Mouse (Mus musculus) right cerebral cortex, postnatal 4 days (tissue): Measurements from ENCODE around the gene Zbtb11.
"Not testable (repeated sequence)": the region's sequence is repeated elsewhere in the genome, so short reads cannot be mapped to it uniquely, and the experiment has no call there.

ENCODE experiments used
- DNase-seq: peaks from one replicate; pipeline ENCODE4 v3.0.0-alpha.2; 2022

Zbtb11 gene

GRCm38 (mm10) chr16:55973431-55974255 is at the start of gene Zbtb11:
TSS of gene Zbtb11 (plus strand) at chr16:55973883.
- DNase-seq: peak; percentile 99

GRCm38 (mm10) chr16:55924010-55924409 is 49.7 kb upstream of the Zbtb11 start:
- no peak for DNase-seq

GRCm38 (mm10) chr16:55933681-55934343 is 39.9 kb upstream of the Zbtb11 start:
- peak; percentile 49 for DNase-seq

DNA sequence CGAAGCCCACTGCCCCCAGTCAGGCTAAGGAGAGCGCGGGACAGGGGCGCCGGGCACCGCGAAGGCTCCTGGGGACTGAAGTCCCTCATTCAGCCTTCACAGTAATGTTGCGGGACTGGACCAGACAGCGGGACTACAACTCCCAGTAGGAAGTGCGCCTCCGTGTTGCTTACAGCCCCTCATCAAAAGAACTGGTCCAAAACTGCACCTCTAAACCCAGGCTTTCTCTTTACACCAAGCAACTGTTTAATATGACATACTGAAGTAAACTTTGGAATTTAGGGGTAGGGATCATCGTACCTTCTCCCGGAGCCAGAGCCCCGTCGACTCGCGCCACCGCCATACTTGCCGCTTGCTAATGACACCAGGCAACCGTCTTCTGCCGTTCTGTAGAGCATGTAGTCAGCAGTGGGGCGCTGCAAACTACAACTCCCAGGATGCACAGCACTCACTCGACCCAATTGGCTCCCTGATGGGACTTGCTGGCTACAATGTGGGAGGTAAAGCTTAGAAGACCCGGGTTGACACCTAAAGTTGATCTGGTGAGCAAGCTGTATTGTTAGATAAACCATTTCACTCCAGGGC is 39.1 kb upstream of the Zbtb11 start, which contains the start of gene Cep97:
Gene Cep97, minus strand, starts transcription at position 403 of the 585 bp plus-strand sequence.
- peak; percentile 75 for DNase-seq

DNA sequence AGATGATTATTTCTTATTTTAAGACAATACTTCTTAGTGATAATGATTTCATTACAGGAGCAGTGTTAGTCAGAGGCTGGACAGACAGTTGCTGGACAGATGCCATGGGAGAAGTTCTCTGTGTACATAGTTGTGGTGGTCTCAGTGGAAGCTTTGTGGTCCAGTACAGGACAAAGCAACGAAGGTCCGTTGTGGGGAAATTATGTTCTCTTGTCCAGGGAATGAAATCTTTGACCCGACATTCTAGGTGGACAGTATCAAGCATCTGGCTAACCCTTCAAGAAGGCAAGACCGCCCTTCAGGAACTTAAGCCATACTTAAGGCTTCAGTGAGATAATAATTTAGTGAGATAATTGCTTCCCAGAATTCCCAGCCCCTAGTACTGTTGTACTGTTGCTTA is 34.9 kb upstream of the Zbtb11 start:
- DNase-seq: no peak

DNA sequence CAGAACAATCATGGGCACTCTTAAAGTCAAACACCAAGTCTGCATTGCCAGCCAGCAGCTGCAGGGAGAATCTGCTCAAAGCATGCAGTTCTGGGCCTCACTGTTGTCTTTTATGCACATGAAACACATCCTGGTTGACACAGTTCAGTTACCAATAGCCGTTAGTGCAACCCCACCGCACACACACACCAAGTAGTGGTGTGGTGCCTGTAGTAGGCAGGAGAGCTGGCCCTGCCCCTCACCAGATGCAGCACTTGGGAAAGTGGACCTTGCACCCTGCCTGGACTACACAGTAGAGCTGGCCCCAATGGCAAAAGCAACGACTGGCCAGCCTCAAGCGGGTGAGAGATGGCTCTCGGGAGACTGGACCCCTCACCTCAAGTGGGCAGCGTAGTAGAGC is 34.0 kb upstream of the Zbtb11 start:
- no peak for DNase-seq

GRCm38 (mm10) chr16:55940781-55941180 is 32.9 kb upstream of the Zbtb11 start:
- DNase-seq: no peak

DNA sequence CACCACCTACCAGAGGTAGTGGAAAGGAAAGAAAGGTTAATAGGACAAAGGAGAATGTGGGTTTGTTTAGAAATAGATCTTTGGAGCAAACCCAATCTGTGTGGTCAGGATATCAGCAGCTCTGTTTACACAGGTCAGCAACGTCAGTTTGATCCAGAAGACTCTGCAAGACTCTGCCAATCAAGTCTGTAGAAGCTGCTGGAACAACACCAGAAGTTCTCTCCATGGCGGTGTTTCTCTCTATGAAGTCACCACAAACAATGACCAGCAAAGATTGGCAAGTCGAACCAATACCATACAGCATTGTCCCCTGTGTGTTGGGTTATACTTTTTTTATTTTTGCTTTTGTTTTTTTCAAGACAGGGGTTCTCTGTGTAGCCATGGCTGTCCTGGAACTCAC is 26.4 kb upstream of the Zbtb11 start:
- DNase-seq: no peak

DNA sequence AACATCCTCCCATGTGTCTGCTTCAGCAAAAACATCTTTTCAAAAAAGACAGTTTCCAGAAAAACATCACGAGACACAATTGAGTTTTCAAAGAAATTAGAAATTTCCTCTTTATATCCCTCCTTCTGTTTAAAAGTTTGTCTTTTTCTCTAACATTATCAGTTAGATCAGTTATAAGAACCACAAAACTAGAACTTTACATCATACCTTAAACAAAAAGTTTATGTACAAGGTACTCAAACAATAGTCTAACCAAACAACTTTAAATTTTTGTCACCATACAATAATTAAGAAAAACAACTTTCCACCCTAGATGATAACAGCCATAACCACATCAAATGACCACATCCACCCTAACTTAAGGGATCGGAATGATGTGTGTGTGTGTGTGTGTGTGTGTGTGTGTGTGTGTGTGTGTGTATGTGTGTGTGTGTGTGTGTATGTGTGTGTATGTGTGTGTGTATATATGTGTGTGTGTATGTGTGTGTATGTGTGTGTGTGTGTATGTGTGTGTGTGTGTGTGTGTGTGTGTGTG is 25.7 kb upstream of the Zbtb11 start:
- not testable (repeated sequence) for DNase-seq

DNA sequence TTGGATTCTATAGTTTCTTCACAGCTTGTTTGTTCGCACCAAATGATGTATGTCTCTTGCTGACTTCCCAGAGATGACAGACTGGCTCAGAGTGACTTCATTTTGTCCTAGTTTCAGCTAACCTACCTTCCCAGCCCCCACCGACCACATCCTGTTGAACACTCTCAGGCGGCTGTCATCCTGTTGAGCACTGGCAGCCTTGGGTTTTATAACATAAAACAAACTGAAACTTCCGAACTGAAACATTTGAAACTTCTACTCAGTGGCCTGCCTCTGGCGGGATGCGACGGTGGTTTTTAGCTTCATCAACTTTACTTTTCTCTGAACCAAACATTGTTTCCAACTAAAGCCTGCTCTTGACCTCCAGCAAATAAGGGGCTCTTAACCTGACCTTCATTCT is 24.7 kb upstream of the Zbtb11 start:
- no peak for DNase-seq

- no peak for DNase-seq
Measured at GRCm38 (mm10) chr16:55950462-55950861, 23.2 kb upstream of the Zbtb11 start.

DNA sequence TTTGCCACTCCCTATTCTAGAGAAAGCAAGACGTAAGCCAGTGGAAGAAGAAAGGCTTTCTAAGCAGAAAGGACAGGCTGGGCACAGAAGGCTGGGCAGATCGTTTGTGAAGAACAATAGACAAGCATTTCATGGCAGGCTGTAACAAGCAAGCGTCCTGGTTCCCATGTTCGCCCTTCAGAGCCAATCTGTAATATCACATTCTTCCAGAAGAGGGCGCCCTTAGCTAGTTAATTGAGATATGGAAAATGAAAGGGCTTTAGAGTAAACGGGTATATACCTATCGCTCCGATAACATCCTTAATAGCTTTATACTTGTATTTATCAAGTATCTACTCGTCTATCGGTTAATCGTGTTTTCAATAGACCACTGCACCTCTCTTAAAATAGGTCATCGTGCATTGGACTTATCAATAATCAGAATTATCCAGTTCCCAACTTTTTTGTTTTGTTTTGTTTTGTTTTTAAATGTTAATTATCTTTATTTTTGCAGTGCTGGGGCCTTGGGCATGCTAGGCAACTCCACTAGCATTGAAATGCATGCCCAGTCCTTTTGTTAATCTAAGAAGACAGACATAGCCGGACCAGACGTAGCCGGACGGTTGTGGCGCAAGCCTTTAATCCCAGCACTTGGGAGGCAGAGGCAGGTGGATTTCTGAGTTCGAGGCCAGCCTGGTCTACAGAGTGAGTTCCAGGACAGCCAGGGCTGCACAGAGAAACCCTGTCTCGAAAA is 22.6 kb upstream of the Zbtb11 start:
- DNase-seq: peak; percentile 75

DNA sequence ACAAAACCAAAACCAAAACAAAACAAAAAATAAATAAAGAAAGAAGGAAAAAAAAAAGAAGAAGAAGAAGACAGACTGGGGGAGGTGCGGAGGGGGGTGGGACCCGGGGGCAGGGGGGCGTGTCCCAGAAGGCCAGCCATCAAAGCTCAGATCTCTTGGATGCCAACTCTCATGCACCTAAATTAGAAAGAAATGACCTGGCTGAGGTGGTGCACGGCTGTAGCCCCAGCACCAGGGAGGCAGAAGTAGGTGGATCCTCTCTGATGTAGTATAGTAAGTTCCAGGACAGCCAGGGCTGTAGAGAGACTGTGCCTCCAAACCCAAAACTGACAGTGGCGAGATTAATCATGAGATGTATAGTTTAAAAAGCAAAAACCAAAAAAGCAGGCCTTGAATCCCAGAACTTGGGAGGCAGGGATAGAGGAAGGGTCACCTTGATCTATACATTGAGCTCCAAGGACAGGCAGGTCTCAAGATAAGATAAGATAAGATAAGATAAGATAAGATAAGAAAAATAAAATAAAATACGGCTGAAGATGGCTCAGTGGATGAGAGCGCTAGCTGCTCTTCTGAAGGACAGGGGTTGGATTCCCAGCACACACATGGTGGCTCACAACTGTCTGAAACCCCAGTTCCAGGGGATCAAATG is 21.9 kb upstream of the Zbtb11 start:
- no peak for DNase-seq

DNA sequence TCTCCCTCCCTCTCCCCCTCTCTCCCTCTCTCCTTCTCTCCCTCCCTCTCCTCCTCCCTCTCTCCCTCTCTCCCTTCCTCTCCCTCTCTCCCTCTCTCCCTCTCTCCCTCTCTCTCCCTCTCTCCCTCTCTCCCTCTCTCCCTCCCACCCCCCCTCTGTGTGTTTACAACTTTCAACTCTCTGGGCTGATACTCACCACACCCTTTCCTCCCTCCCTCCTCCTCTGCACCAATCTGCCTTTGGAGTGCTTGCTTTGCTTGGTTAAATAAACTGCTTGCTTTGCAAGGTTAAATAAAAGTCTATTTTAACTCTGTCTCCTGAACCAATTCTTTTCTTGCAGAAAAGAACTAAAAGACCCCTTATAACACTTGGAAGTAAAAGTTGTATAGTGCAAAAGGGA is 20.9 kb upstream of the Zbtb11 start:
- DNase-seq: no peak

DNA sequence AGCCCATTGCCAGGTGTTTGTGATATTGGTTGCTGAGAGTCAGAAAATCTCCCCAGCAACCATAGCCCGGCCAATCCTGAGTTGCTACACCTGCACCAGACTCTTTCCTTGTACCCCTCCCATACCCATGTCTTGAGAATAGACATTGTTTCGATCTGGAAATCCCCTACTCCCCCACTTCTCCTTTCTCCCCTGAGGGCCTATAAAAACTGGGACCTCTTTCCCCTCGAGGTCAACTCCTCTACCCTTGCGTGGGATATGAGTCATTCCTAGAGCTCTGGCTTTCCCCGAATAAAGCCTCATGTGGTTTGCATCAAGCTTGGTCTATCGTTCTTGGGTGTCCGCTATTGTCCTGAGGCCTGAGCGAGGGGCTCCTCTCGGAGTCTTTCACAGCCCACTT is 19.5 kb upstream of the Zbtb11 start:
- DNase-seq: not testable (repeated sequence)

- not testable (repeated sequence) for DNase-seq
Measured at GRCm38 (mm10) chr16:55963068-55963467, 10.6 kb upstream of the Zbtb11 start.

DNA sequence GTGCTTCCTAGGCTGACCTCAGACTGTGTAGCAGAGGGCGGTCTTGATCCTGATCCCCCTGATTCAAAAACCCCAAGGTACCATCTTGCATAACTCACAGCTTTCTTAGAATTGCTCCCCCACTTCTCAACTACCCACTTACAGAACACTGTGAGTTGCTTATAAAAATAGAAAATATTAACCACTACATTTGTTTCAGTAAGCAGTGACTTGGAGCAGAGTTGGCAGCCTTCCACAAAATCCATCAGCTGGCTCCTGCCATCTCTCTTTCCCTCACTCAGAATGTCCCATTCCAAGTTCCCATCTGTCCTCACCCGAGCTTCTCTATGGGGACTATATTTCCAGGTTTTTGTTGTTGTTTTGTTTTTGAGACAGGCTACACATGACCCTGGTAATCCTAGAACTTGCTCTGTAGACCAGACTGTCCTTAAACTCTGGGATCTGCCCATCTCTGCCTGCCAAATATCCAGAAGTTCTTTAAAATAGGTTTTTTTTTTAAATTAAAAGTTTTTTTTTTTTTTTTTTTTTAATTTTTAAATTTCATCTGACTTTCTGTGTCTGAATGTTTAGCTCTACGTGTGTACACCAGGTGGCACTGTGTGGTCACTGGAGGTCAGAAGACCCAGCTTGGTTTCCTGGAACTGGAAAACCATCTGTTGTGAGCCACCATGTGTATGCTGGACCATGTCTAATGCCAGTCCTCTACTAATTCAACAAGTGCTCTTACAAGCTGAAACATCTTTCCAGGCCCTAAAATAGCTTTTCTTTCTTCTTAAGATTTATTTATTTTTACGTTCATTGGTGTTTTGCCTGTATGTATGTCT is 9.3 kb upstream of the Zbtb11 start:
- DNase-seq: no peak

GRCm38 (mm10) chr16:55966212-55966871 is 7.3 kb upstream of the Zbtb11 start, which contains the start of gene Rpl24:
TSS of gene Rpl24 (plus strand) at chr16:55966275.
- DNase-seq: peak; percentile 97

DNA sequence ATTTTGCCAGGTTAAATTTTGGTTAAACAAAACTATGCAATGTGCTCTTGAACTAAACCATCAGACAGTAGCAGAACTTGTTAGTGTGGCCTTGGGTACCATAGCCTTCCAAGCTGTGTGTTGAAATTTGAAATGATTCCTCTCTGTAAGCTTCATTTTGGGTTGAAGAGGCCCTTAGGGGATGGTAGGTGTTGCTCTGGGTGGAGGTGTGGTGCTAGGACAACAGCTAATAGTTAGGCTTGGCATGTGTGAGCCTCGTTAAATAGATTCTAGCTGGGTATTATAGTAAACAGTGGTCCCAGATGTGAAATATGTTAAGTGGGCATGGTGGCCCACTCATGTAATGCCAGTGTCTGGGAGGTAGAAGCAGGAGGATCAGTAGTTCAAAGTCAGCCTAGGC is 6.5 kb upstream of the Zbtb11 start:
- DNase-seq: no peak

DNA sequence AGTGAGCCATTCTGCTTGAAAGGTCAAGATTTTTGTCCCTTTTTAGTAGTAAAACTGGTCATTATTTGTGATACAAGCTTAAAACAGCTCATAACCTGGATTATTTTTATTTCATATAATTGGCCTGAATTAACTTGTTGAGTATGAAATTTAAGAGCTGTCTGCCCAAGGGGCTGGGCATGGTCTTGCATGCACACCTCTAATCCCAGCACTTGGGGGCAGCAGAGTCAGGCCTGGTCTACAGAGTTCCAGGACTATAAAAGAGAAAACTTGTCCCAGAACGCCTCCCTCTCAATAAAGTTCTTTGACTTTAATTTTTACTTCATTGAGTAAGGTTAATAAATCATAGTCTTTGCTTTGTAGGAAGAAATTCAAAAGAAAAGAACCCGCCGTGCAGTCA is 4.5 kb upstream of the Zbtb11 start:
- peak; percentile 32 for DNase-seq

DNA sequence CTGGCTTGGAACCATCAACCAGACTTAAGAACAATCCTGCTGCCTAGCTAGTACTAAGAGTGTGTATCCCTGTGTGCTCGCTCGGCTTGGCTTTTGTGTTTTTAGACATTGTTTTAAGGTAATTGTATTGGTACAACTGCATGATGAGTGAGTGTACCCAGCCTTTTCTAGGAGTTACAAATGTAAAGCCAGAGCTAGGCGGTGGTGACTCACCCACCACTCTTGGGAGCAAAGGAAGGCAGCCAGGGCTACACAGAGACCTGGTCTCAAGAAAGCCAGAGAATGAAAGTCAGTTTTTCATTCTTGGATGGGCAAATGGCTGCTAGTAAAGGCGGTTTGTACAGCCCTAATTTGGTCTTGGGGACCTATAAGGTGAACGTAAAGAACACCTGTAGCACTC is 3.3 kb upstream of the Zbtb11 start:
- no peak for DNase-seq
